Mouse (Mus musculus) liver, embryonic 16.5 days (tissue): ENCODE measurements at regions not wholly inside any gene's neighbourhood (a gene's known extent, or its start where the extent isn't known, plus 50 kb on each side); places are given as distances from the start of the nearest gene placed in this dataset.

ENCODE experiments used
- ATAC-seq: fragments of 200-750 bp; cut with Nextera tagmentation; 2 replicates; pipeline ENCODE4 v1.8.0; 2017; ENCODE audit warnings: low read depth, mild to moderate bottlenecking, moderate number of reproducible peaks, moderate library complexity
- H3K27ac ChIP-seq: fragments of 300-500 bp; sonication (generic); 2 replicates; pipeline ENCODE4 v1.5.1; 2014; ENCODE audit warnings: mild to moderate bottlenecking, low read length
- H3K27me3 ChIP-seq: fragments of 300-500 bp; sonication (generic); 2 replicates; pipeline ENCODE4 v1.6.1; 2014; ENCODE audit warnings: low read depth, low read length, mixed read lengths; ENCODE audit not compliant: control insufficient read depth, insufficient read depth
- H3K36me3 ChIP-seq: fragments of 300-500 bp; sonication (generic); 2 replicates; pipeline ENCODE4 v1.6.1; 2014; ENCODE audit warnings: mild to moderate bottlenecking; ENCODE audit not compliant: control insufficient read depth, insufficient read depth
- H3K4me1 ChIP-seq: fragments of 300-500 bp; sonication (generic); 2 replicates; pipeline ENCODE4 v1.6.1; 2014; ENCODE audit warnings: low read depth, low read length, mixed read lengths; ENCODE audit not compliant: control insufficient read depth
- H3K4me2 ChIP-seq: fragments of 300-500 bp; sonication (generic); 2 replicates; pipeline ENCODE4 v1.6.1; 2014; ENCODE audit warnings: low read depth, low read length, mixed read lengths
- H3K4me3 ChIP-seq: fragments of 300-500 bp; sonication (generic); 2 replicates; pipeline ENCODE4 v1.5.1; 2014; ENCODE audit warnings: low read depth, mild to moderate bottlenecking, low read length
- H3K9ac ChIP-seq: fragments of 300-500 bp; sonication (generic); 2 replicates; pipeline ENCODE4 v1.6.1; 2014; ENCODE audit warnings: low read depth, low read length
- H3K9me3 ChIP-seq: fragments of 300-500 bp; sonication (generic); replicated peaks from 2 replicates; pipeline ENCODE4 v1.6.1; 2016; ENCODE audit warnings: low read length; ENCODE audit not compliant: control insufficient read depth
- WGBS: fragments of 180-500 bp; shearing (Covaris S2); extraction: QIAGEN DNeasy Blood & Tissue Kit; methylation state at CpG from one replicate; pipeline ENCODE4 v1.1.7; 2014; ENCODE audit not compliant: insufficient replicate concordance; 5-methylcytosine and 5-hydroxymethylcytosine counted together

DNA sequence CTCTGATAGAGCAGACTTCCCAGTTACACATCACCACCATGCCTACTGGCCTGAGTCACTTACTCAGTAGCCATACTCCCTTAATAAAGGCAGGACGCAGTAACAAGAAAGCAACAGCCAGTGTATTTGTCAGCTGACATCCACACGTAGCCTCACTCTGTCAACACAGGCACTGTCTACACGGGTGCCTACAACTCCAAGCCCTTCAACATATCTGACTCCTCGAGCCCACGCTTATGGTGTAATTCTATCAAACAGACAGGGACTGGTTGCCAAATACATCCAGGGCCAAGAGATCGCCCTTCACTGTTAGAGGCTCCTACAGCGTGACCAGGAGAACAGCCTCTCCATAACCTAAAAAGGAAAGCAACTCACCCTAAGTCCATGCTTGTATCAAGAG lies 188.1 kb upstream of the Spred2 start:
- Histone ChIP-seq H3K27me3 (no peaks in the 10 kb centered on the region), H3K9ac (no peak overlapping the region), H3K36me3 (no peaks in the 10 kb centered on the region), H3K9me3 (no peaks in the 10 kb centered on the region), H3K4me2 (no peak overlapping the region), H3K4me3 (no peak overlapping the region), H3K27ac (no peak overlapping the region), H3K4me1 (no peaks in the 10 kb centered on the region)
- 57% methylated on average over 7 of the region's 7 CpGs for WGBS
- peak; percentile 66 for ATAC-seq

DNA sequence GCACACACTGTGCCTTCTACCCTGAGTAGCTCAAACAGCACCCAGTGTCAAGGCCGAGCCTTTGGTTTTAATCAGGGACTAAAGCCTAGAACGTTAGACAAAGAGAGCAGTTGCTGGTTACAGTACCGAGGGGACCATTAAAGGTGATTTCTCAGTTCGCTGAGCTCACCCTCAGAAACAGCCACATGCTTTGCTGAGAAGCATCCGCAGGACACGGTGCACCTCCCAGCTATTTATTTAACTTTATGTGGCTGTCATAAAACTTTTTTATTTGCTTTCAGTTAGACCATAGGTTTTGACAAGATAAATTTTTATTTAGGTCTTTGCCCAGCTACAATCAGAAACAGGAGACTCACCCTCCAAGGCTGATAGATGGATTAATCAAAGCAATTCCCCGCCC lies 187.2 kb upstream of the Spred2 start:
- Histone ChIP-seq H3K4me1 (no peaks in the 10 kb centered on the region), H3K27ac (no peak overlapping the region), H3K27me3 (no peaks in the 10 kb centered on the region), H3K4me3 (no peak overlapping the region), H3K9ac (no peak overlapping the region), H3K4me2 (no peak overlapping the region), H3K9me3 (no peaks in the 10 kb centered on the region), H3K36me3 (no peaks in the 10 kb centered on the region)
- 50% methylated on average over 7 of the region's 7 CpGs for WGBS
- no peak for ATAC-seq

DNA sequence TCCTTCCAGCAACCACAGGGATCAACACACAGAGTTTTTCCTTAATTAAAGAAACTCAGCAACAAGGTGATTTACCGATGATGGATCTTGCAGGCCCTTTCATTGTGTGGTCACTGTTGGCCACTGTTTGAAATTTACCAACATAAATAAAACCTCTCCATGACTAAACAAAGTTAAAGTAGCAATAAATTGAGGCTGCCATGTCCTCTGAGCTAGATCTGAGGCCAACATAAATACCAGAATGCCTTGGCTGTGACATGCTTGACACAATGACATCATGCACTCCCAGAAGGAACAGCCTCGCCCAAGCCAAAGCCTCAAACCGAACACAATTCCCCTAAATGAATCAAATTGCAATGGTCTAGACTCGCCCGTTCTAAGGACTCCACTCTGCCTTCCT lies 186.8 kb upstream of the Spred2 start:
- Histone ChIP-seq H3K27me3 (no peaks in the 10 kb centered on the region), H3K4me2 (no peak overlapping the region), H3K9ac (no peak overlapping the region), H3K4me1 (no peaks in the 10 kb centered on the region), H3K36me3 (no peaks in the 10 kb centered on the region), H3K9me3 (no peaks in the 10 kb centered on the region), H3K4me3 (no peak overlapping the region), H3K27ac (no peak overlapping the region)
- 45% methylated on average over 5 of the region's 5 CpGs for WGBS
- ATAC-seq: no peak

DNA sequence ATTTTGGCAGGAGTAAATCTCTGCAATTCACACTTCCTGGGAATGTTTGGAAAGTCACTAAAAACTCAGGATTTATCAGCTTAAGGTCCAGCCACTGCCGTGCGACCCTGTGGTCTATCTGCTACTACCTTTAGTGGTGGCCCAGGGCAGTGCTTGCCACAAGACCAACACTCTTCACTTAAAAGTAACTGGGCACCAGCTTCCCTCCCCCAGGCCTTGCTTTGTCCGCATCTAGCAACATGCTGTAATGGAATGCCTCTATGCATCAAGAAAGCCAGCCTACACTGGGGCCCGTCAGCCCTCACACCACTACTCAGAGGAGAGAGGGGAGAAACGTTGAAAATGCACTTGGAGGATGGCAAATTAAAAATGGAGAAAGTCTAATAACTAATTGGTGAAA lies 186.4 kb upstream of the Spred2 start:
- WGBS: 58% methylated on average over 5 of the region's 5 CpGs
- no peak overlapping the region for H3K4me3 ChIP-seq
- H3K36me3 ChIP-seq: no peaks in the 10 kb centered on the region
- no peaks in the 10 kb centered on the region for H3K27me3 ChIP-seq
- H3K9ac ChIP-seq: no peak overlapping the region
- H3K4me1 ChIP-seq: no peaks in the 10 kb centered on the region
- no peak for ATAC-seq
- no peak overlapping the region for H3K4me2 ChIP-seq
- H3K27ac ChIP-seq: no peak overlapping the region
- no peaks in the 10 kb centered on the region for H3K9me3 ChIP-seq

DNA sequence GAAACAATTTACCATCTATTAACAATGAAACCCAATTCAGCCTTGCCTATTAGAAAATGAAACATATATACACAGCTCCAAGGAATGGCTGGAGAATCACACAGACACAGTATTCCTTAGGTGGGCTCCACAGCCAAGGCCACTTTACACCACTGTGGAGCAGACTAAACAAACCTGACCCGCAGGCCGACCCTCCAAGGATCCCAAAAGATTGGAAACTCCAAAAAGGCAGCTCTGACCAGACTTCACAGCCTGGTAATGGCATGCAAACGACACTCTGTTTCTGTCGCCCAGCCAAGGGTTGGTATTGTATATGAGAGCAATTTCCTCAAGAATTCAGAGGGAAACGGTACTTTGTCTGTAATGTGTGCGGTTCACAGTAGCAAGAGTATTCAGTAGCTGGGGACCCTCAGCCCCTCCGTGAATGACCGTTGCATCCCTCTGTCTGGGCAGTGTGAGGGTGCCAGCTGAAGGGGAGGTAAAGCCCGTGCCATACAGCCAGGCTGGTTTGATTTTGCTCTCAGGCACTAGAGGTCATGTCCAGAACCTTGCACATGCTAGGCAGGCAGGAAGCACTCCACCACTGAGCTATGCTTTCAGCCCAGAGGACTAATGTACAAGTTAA lies 184.5 kb upstream of the Spred2 start:
- no peak overlapping the region for H3K9ac ChIP-seq
- no peak for ATAC-seq
- H3K36me3 ChIP-seq: no peaks in the 10 kb centered on the region
- H3K4me1 ChIP-seq: no peaks in the 10 kb centered on the region
- H3K27ac ChIP-seq: no peak overlapping the region
- no peak overlapping the region for H3K4me3 ChIP-seq
- WGBS: 36% methylated on average over 9 of the region's 9 CpGs
- no peak overlapping the region for H3K4me2 ChIP-seq
- no peaks in the 10 kb centered on the region for H3K27me3 ChIP-seq
- no peaks in the 10 kb centered on the region for H3K9me3 ChIP-seq

DNA sequence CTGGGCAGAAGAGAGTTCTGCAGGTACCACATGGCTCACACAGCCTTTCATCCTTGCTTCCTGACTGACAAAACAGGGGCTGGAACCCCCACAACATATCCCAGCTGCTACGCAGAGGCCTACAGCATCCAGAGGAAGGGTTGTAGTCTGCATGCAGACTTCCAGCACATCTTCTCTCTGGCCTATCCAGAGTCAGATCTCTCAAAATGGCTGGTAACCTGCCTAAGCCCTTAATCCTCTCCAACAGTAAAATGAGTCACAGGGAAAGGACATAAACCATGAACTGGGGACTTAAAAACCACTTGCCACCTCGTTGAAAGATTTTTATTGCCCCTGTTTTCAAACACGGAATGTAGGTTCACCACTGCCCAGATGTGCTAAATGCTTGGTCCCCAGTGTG lies 183.6 kb upstream of the Spred2 start:
- 57% methylated on average over 3 of the region's 3 CpGs for WGBS
- no peak overlapping the region for H3K9ac ChIP-seq
- no peaks in the 10 kb centered on the region for H3K4me1 ChIP-seq
- H3K27ac ChIP-seq: no peak overlapping the region
- ATAC-seq: no peak
- H3K4me3 ChIP-seq: no peak overlapping the region
- H3K27me3 ChIP-seq: no peaks in the 10 kb centered on the region
- H3K4me2 ChIP-seq: no peak overlapping the region
- no peaks in the 10 kb centered on the region for H3K36me3 ChIP-seq
- H3K9me3 ChIP-seq: no peaks in the 10 kb centered on the region

DNA sequence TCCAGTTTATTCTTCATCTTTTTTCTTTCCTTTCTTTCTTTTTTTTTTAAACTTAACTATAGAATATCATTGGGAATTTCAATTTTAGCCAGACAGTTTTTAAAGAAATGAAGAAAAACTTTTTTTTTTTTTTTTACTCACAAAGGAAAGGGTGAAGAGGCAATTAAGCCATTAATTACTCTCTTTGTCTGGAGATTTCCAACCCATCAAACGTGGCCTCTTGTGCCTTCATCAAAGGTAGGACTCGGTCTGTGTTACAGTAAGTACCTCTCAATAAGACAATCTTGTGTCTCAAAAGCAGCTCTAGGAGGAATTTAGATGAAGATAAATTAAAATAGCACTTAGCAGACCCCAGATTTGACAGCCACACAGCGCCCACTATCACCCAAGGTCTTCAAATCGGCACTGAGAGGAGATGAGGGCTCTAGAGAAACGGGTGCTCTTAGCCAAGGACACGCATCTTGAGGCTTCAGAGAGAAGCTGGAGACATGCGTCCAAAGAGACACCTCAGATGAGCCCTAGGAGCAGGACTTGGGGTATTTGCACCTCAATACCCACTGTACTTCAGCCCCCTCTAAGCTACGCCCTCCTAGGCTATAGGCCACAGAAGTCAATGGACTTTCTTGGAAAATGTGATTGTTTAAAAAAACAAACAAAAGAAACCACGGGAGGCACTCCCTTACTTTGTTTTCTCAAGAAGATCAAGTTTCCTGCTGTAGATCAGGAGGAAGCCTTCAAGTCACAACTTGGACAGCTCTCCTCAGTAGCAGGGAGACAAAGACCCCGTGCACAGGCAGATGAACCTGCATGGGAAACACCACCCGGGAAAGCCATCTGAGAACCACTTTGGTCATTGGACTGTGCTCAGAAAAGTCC lies 176.8 kb upstream of the Spred2 start:
- no peaks in the 10 kb centered on the region for H3K36me3 ChIP-seq
- no peaks in the 10 kb centered on the region for H3K9me3 ChIP-seq
- no peaks in the 10 kb centered on the region for H3K4me1 ChIP-seq
- H3K27ac ChIP-seq: no peak overlapping the region
- no peak overlapping the region for H3K9ac ChIP-seq
- 44% methylated on average over 11 of the region's 11 CpGs for WGBS
- H3K4me2 ChIP-seq: no peak overlapping the region
- H3K27me3 ChIP-seq: no peaks in the 10 kb centered on the region
- no peak overlapping the region for H3K4me3 ChIP-seq
- ATAC-seq: no peak

DNA sequence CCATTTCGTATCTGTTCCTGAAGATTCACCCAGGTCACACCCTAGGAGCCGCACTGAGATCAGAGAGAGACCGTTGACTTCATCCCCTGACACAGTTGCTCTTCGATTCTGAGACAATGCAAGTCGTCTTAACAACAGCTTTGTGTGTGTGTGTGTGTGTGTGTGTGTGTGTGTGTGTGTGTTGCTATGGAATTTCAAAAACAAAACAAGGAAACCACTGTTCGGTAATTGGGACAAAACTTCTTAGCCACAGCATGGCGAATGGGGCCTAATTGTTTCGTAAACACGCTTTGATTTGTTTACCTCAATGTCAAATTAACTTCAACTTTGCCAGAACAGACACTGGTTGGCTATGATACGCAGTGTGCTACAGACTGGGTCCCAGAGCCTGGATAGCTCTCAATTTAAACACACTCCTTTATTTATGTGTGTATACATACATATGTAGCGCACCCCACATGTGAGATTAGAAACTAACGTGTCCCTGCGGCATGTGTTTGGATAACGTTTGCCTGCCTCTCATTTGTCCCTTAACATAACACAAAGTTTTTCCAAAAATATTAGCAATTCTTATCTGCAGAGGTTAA lies 176.1 kb upstream of the Spred2 start:
- H3K27ac ChIP-seq: no peak overlapping the region
- H3K4me1 ChIP-seq: no peaks in the 10 kb centered on the region
- H3K9me3 ChIP-seq: no peaks in the 10 kb centered on the region
- H3K9ac ChIP-seq: no peak overlapping the region
- 57% methylated on average over 14 of the region's 14 CpGs for WGBS
- no peak overlapping the region for H3K4me2 ChIP-seq
- H3K27me3 ChIP-seq: no peaks in the 10 kb centered on the region
- no peak overlapping the region for H3K4me3 ChIP-seq
- no peaks in the 10 kb centered on the region for H3K36me3 ChIP-seq
- no peak for ATAC-seq

DNA sequence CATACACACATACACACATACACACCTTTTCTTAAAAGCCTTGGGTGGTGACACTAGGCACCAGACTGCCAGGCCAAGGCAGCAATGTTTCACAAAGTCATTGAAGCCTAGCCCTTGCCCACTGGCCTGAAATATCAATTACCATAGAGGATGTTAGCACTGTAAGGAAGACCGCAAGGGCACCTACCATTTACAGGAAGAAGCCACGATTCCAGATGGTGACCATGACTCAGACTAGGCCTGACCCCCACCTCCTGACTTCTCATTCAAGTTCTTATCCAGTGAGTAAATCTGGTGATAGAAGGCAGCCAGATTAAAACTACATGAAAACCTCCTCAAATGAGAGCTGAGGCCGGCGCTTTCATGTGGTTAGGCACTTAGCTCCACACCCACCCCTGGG lies 165.3 kb upstream of the Spred2 start:
- no peak for ATAC-seq
- Histone ChIP-seq H3K36me3 (no peaks in the 10 kb centered on the region), H3K4me1 (no peaks in the 10 kb centered on the region), H3K9me3 (no peaks in the 10 kb centered on the region), H3K9ac (no peak overlapping the region), H3K4me2 (no peak overlapping the region), H3K27ac (no peak overlapping the region), H3K27me3 (no peaks in the 10 kb centered on the region), H3K4me3 (no peak overlapping the region)
- 61% methylated on average over 4 of the region's 4 CpGs for WGBS
